Mouse (Mus musculus) MEL (cell line): Measurements from ENCODE around the gene Olfr992. TPM values are rescaled to one million over a fixed set of nuclear protein-coding genes. Genes with fewer than 3 reads are reported as not detected.

ENCODE experiments used
- DNase-seq: peaks from one replicate; pipeline ENCODE4 v3.0.0; 2011; ENCODE audit warnings: low read depth, low spot score
- H3K27ac ChIP-seq: 2 replicates; pipeline ENCODE4 v1.5.1; 2012; ENCODE audit warnings: low read depth, mild to moderate bottlenecking, control low read depth, low read length, moderate library complexity; ENCODE audit not compliant: control insufficient read depth
- H3K27me3 ChIP-seq, 2 experiments: fragments of 150-350 bp in 1 of 2; sonication (generic) in 1 of 2; 2 replicates each; pipeline ENCODE4 v1.6.1; 2012; ENCODE audit warnings: low read length in 2 of 2, mild to moderate bottlenecking in 2 of 2, improper control_type of control experiment in 1 of 2, moderate library complexity in 1 of 2; ENCODE audit not compliant: insufficient read depth in 2 of 2, control insufficient read depth in 1 of 2
- H3K36me3 ChIP-seq, 2 experiments: 2 replicates each; pipeline ENCODE4 v1.6.1; 2012 to 2014; ENCODE audit warnings: low read length in 2 of 2, improper control_type of control experiment in 1 of 2, inconsistent platforms in 1 of 2, mild to moderate bottlenecking in 1 of 2; ENCODE audit not compliant: insufficient read depth in 2 of 2, control insufficient read depth in 1 of 2
- H3K4me1 ChIP-seq, 2 experiments: fragments of 150-350 bp in 1 of 2; sonication (generic) in 1 of 2; 2 replicates each; pipeline ENCODE4 v1.6.1; 2012; ENCODE audit warnings: low read length in 2 of 2, improper control_type of control experiment in 1 of 2, mild to moderate bottlenecking in 1 of 2; ENCODE audit not compliant: insufficient read depth in 2 of 2, control insufficient read depth in 1 of 2
- H3K4me3 ChIP-seq, 2 experiments: fragments of 150-350 bp in 1 of 2; sonication (generic) in 1 of 2; 2 replicates each; pipeline ENCODE4 v1.5.1; 2012; ENCODE audit warnings: low read depth in 2 of 2, low read length in 2 of 2, mild to moderate bottlenecking in 2 of 2, moderate library complexity in 2 of 2, control low read depth in 1 of 2, improper control_type of control experiment in 1 of 2; ENCODE audit not compliant: control insufficient read depth in 1 of 2, insufficient read depth in 1 of 2
- H3K79me2 ChIP-seq: 2 replicates; pipeline ENCODE4 v1.6.1; 2012; ENCODE audit warnings: mild to moderate bottlenecking, low read length, moderate library complexity; ENCODE audit not compliant: control insufficient read depth, poor library complexity, insufficient read depth
- H3K9ac ChIP-seq: 2 replicates; pipeline ENCODE4 v1.6.1; 2012; ENCODE audit warnings: low read depth, mild to moderate bottlenecking, control low read depth, low read length, moderate library complexity; ENCODE audit not compliant: control insufficient read depth, poor library complexity, severe bottlenecking
- H3K9me3 ChIP-seq: fragments of 150-350 bp; sonication (generic); replicated peaks from 2 replicates; pipeline ENCODE4 v1.6.1; 2012; ENCODE audit warnings: mild to moderate bottlenecking, low read length, improper control_type of control experiment, moderate library complexity; ENCODE audit not compliant: insufficient read depth
- E2F4 ChIP-seq: IDR thresholded peaks from 2 replicates; pipeline ENCODE4 v1.6.1; 2011; ENCODE audit warnings: low read depth, low read length, improper control_type of control experiment, borderline replicate concordance
- ELF1 ChIP-seq: IDR thresholded peaks from 2 replicates; pipeline ENCODE4 v1.6.1; 2014; ENCODE audit warnings: low read depth, mild to moderate bottlenecking, inconsistent platforms, low read length, improper control_type of control experiment, moderate library complexity
- ETS1 ChIP-seq: IDR thresholded peaks from 2 replicates; pipeline ENCODE4 v1.6.1; 2012; ENCODE audit warnings: low read depth, mild to moderate bottlenecking, inconsistent platforms, low read length, improper control_type of control experiment, moderate library complexity
- GATA1 ChIP-seq: IDR thresholded peaks from 2 replicates; pipeline ENCODE4 v1.6.1; 2011; ENCODE audit warnings: low read depth, low read length, improper control_type of control experiment
- HCFC1 ChIP-seq: IDR thresholded peaks from 2 replicates; pipeline ENCODE4 v1.6.1; 2012; ENCODE audit warnings: low read depth, mild to moderate bottlenecking, inconsistent platforms, low read length, improper control_type of control experiment, moderate library complexity
- MAZ ChIP-seq: IDR thresholded peaks from 2 replicates; pipeline ENCODE4 v1.6.1; 2012; ENCODE audit warnings: low read depth, mild to moderate bottlenecking, inconsistent platforms, low read length, improper control_type of control experiment
- MEF2A ChIP-seq: IDR thresholded peaks from 2 replicates; pipeline ENCODE4 v1.6.1; 2014; ENCODE audit warnings: low read depth, mild to moderate bottlenecking, inconsistent platforms, low read length, improper control_type of control experiment; ENCODE audit not compliant: poor library complexity, insufficient replicate concordance, severe bottlenecking; ENCODE audit errors: extremely low read depth
- MXI1 ChIP-seq: IDR thresholded peaks from 2 replicates; pipeline ENCODE4 v1.6.1; 2011; ENCODE audit warnings: mild to moderate bottlenecking, low read depth, low read length, improper control_type of control experiment
- MYC ChIP-seq: IDR thresholded peaks from 2 replicates; pipeline ENCODE4 v1.6.1; 2011; ENCODE audit warnings: low read depth, mild to moderate bottlenecking, low read length, improper control_type of control experiment, moderate library complexity
- NELFE ChIP-seq: IDR thresholded peaks from 2 replicates; pipeline ENCODE4 v1.6.1; 2011; ENCODE audit warnings: low read depth, low read length, improper control_type of control experiment
- NRF1 ChIP-seq: IDR thresholded peaks from 2 replicates; pipeline ENCODE4 v1.6.1; 2014; ENCODE audit warnings: low read depth, mild to moderate bottlenecking, inconsistent platforms, low read length, improper control_type of control experiment, moderate library complexity; ENCODE audit not compliant: poor library complexity, insufficient read depth, severe bottlenecking
- POLR2A ChIP-seq, 2 experiments: IDR thresholded peaks; 2 replicates each; pipeline ENCODE4 v1.6.1; 2011 to 2012; ENCODE audit warnings: low read length in 2 of 2, mild to moderate bottlenecking in 2 of 2, control low read depth in 1 of 2, improper control_type of control experiment in 1 of 2, low read depth in 1 of 2, moderate library complexity in 1 of 2; ENCODE audit not compliant: control insufficient read depth in 1 of 2, insufficient read depth in 1 of 2, poor library complexity in 1 of 2
- POLR2AphosphoS5 ChIP-seq: IDR thresholded peaks from 2 replicates; pipeline ENCODE4 v1.6.1; 2012; ENCODE audit warnings: low read depth, borderline replicate concordance, mild to moderate bottlenecking, inconsistent platforms, low read length, moderate library complexity, mixed read lengths
- RAD21 ChIP-seq: IDR thresholded peaks from 2 replicates; pipeline ENCODE4 v1.6.1; 2011; ENCODE audit warnings: mild to moderate bottlenecking, low read depth, low read length, improper control_type of control experiment
- RCOR1 ChIP-seq: IDR thresholded peaks from 2 replicates; pipeline ENCODE4 v1.6.1; 2012; ENCODE audit warnings: low read depth, mild to moderate bottlenecking, inconsistent platforms, low read length, improper control_type of control experiment
- SMC3 ChIP-seq: IDR thresholded peaks from 2 replicates; pipeline ENCODE4 v1.6.1; 2011; ENCODE audit warnings: low read depth, low read length, improper control_type of control experiment
- TAL1 ChIP-seq: IDR thresholded peaks from 2 replicates; pipeline ENCODE4 v1.6.1; 2012; ENCODE audit warnings: mild to moderate bottlenecking, inconsistent platforms, low read length, moderate library complexity, mixed read lengths
- TCF12 ChIP-seq: IDR thresholded peaks from 2 replicates; pipeline ENCODE4 v1.6.1; 2014; ENCODE audit warnings: low read depth, mild to moderate bottlenecking, inconsistent platforms, low read length, improper control_type of control experiment, moderate library complexity
- USF2 ChIP-seq, 2 experiments: IDR thresholded peaks; 2 replicates each; pipeline ENCODE4 v1.6.1; 2011 to 2012; ENCODE audit warnings: improper control_type of control experiment in 2 of 2, low read length in 2 of 2, borderline replicate concordance in 1 of 2, inconsistent platforms in 1 of 2, low read depth in 1 of 2, mild to moderate bottlenecking in 1 of 2; ENCODE audit not compliant: insufficient read depth in 1 of 2
- ZC3H11A ChIP-seq: IDR thresholded peaks from 2 replicates; pipeline ENCODE4 v1.6.1; 2012; ENCODE audit warnings: low read depth, mild to moderate bottlenecking, inconsistent platforms, low read length, improper control_type of control experiment
- ZMIZ1 ChIP-seq: IDR thresholded peaks from 2 replicates; pipeline ENCODE4 v1.6.1; 2012; ENCODE audit warnings: low read depth, mild to moderate bottlenecking, inconsistent platforms, low read length, improper control_type of control experiment, moderate library complexity
- ZNF384 ChIP-seq: IDR thresholded peaks from 2 replicates; pipeline ENCODE4 v1.6.1; 2012; ENCODE audit warnings: low read depth, mild to moderate bottlenecking, inconsistent platforms, low read length, improper control_type of control experiment
- polyA plus RNA-seq, 2 experiments: library from polyadenylated mRNA; stranded (reverse) in 1 of 2; unstranded in 1 of 2; fragments of >175 nt in 1 of 2; fragments of >200 nt in 1 of 2; gene quantifications; 2 replicates each; pipeline versions ENCODE4 v1.2.1 to v1.2.4; 2012; ENCODE audit warnings: low replicate concordance in 2 of 2, low read depth in 1 of 2; ENCODE audit not compliant: insufficient read length in 2 of 2, insufficient read depth in 1 of 2, missing spikeins in 1 of 2
- total RNA-seq: library from RNA; depleted of rRNA; stranded (reverse); fragments of 300-350 nt; gene quantifications from 2 replicates; pipeline ENCODE4 v1.2.3, GENCODE M21; 2012; rRNA removed

The Olfr992 gene
- total RNA-seq (not detected in 2 replicates), polyA plus RNA-seq (not detected)

DNA sequence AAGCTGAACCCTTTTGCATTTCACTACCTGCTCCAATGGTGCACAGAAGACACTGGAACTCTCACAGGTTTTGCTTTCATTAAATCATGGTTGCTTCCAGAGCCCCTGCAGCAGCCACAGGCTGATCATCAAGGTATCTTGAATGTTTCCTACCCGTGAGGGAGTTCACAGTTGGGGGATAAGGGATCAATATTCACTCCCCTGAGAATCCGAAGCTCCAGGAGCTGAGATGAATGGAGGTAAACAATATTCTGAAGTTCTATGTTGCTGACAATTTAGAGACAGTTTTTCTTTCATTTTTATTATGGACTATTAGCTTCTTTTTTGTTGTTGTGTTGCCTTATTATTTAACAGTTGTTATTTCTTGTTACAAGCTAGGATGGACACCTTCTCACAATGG, at the start of gene Olfr992:
Gene Olfr992, minus strand, starts transcription at position 101 of the 400 bp plus-strand sequence.
- H3K27me3 ChIP-seq: no peaks in the 10 kb centered on the region
- TF ChIP-seq ZC3H11A (no peak), MYC (no peak), NELFE (no peak), GATA1 (no peak)
- H3K4me3 ChIP-seq: no peak within 1 kb of the TSS
- H3K79me2 ChIP-seq: no peaks in the 10 kb centered on the region
- H3K9me3 ChIP-seq: no peaks in the 10 kb centered on the region
- no peaks in the 10 kb centered on the region for H3K4me1 ChIP-seq
- H3K36me3 ChIP-seq: no peaks in the 10 kb centered on the region
- no peak for DNase-seq
- H3K9ac ChIP-seq: no peak within 1 kb of the TSS
- H3K27ac ChIP-seq: no peak within 1 kb of the TSS

DNA sequence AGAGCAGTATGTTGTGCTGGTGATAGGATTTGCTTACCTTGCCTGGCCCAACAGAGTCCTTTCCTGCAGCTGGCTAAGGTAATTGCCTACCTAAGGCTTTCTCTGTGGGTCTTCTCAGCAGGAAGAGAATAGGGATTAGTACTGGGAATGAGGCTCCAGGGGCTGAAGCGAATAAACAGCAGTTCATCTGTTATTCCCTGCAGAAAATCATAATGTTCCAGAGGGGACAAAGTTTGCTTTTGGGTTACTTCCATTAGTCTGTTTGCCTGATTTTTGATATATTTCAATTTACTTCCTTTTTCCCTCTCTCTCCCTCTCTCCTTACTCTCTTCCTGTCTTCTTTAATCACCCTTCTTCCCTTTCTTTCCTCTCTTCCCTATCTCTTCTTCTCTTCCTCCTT, 34.3 kb upstream of the Olfr992 start, which contains the start of gene Olfr995:
Gene Olfr995, minus strand, starts transcription at position 101 of the 400 bp plus-strand sequence.
- H3K4me1 ChIP-seq: no peaks in the 10 kb centered on the region
- no peak within 1 kb of the TSS for H3K9ac ChIP-seq
- no peak within 1 kb of the TSS for H3K27ac ChIP-seq
- H3K27me3 ChIP-seq: no peaks in the 10 kb centered on the region
- no peak within 1 kb of the TSS for H3K4me3 ChIP-seq
- TF ChIP-seq RAD21 (no peak), TAL1 (no peak), MXI1 (no peak), SMC3 (no peak), HCFC1 (no peak), MAZ (no peak), TCF12 (no peak), RCOR1 (no peak), ZNF384 (no peak), NRF1 (no peak), MEF2A (no peak), NELFE (no peak), ZMIZ1 (no peak), USF2 (IDR thresholded peaks at IDR 0.05; ENCODE audit: borderline replicate concordance in 1 of 2, insufficient read depth in 1 of 2, low read depth in 1 of 2, low read length in 2 of 2) (no peak), E2F4 (no peak), ETS1 (no peak), ELF1 (no peak), POLR2A (IDR thresholded peaks at IDR 0.05; ENCODE audit: control insufficient read depth in 1 of 2, insufficient read depth in 1 of 2, low read depth in 1 of 2, low read length in 2 of 2, poor library complexity in 1 of 2) (no peak), POLR2AphosphoS5 (no peak)
- H3K9me3 ChIP-seq: no peaks in the 10 kb centered on the region
- H3K79me2 ChIP-seq: no peaks in the 10 kb centered on the region
- DNase-seq: no peak
- H3K36me3 ChIP-seq: no peaks in the 10 kb centered on the region
